Mouse (Mus musculus) G1E (cell line): ENCODE measurements around the gene Sirt3. TPM values are rescaled to one million over a fixed set of nuclear protein-coding genes. Genes with fewer than 3 reads are reported as not detected.

ENCODE experiments used
- ATAC-seq: 2 replicates; pipeline ENCODE4 v1.8.0; 2016; ENCODE audit warnings: mild to moderate bottlenecking; ENCODE audit not compliant: insufficient number of reproducible peaks, poor library complexity, low FRiP score, severe bottlenecking; ENCODE audit errors: extremely low read depth
- DNase-seq: peaks from one replicate; pipeline ENCODE4 v3.0.0; 2012; ENCODE audit warnings: low spot score
- H3K27me3 ChIP-seq: 2 replicates; pipeline ENCODE4 v1.6.1; 2012; ENCODE audit warnings: mild to moderate bottlenecking, low read length, inconsistent platforms; ENCODE audit not compliant: insufficient read depth
- H3K36me3 ChIP-seq: replicated peaks from 2 replicates; pipeline ENCODE3; 2012; ENCODE audit warnings: mild to moderate bottlenecking, inconsistent platforms
- H3K4me1 ChIP-seq: 2 replicates; pipeline ENCODE4 v1.6.1; 2012; ENCODE audit warnings: low read depth, low read length, inconsistent platforms, mixed read lengths; ENCODE audit not compliant: insufficient read depth
- H3K4me3 ChIP-seq: 2 replicates; pipeline ENCODE4 v1.5.1; 2012; ENCODE audit warnings: low read depth, mild to moderate bottlenecking, inconsistent platforms, low read length, moderate library complexity, mixed read lengths
- H3K9me3 ChIP-seq: replicated peaks from 2 replicates; pipeline ENCODE4 v1.6.1; 2012; ENCODE audit warnings: inconsistent platforms
- CTCF ChIP-seq: IDR thresholded peaks from 2 replicates; pipeline ENCODE4 v1.5.1; 2012; ENCODE audit warnings: low read depth, low read length, inconsistent platforms, mixed read lengths
- GATA1 ChIP-seq: IDR thresholded peaks from 2 replicates; pipeline ENCODE4 v1.6.1; 2012; ENCODE audit warnings: borderline replicate concordance, low read length, inconsistent platforms, mixed read lengths
- GATA2 ChIP-seq: IDR thresholded peaks from 2 replicates; pipeline ENCODE4 v1.6.1; 2012; ENCODE audit warnings: low read depth, low read length, inconsistent platforms, borderline replicate concordance
- POLR2AphosphoS5 ChIP-seq: IDR thresholded peaks from 2 replicates; pipeline ENCODE4 v1.6.1; 2012; ENCODE audit warnings: low read depth, low read length, inconsistent platforms; ENCODE audit not compliant: insufficient replicate concordance
- TAL1 ChIP-seq: conservative IDR thresholded peaks from 2 replicates; pipeline ENCODE4 v1.6.1; 2012; ENCODE audit warnings: low read depth, low read length, inconsistent platforms, mixed read lengths
- polyA plus RNA-seq: library from polyadenylated mRNA; stranded (reverse); fragments of >175 nt; gene quantifications from 2 replicates; pipeline ENCODE4 v1.2.3, GENCODE M21; 2012
- total RNA-seq, 2 experiments: library from RNA; stranded (forward) in 1 of 2; stranded (reverse) in 1 of 2; fragments of 200-1000 nt in 1 of 2; fragments of >200 nt in 1 of 2; fragmentation: Nextera tagmentation in 1 of 2; gene quantifications; 2 replicates each; pipeline ENCODE4 v1.2.3; 2014 to 2017

Gene Sirt3
- total RNA-seq (2014; fragmentation: Nextera tagmentation) (10.5 and 11.8 TPM in 2 replicates), total RNA-seq (2017) (11.0 and 17.5 TPM in 2 replicates), polyA plus RNA-seq (27.6 and 31.7 TPM in 2 replicates)

- peaks cover 59% of the 10 kb centered on the region for H3K36me3 ChIP-seq
- DNase-seq: peak; percentile 90
Measured at GRCm38 (mm10) chr7:140881696-140882468, at the start of gene Sirt3, which contains the start of gene Psmd13. TSS of gene Sirt3 (minus strand) at chr7:140882309. TSS of gene Psmd13 (plus strand) at chr7:140881968.

GRCm38 (mm10) chr7:140927181-140927580, 45.1 kb upstream of the Sirt3 start:
- no peaks in the 10 kb centered on the region for H3K36me3 ChIP-seq
- DNase-seq (no peak), ATAC-seq (no peak)
- peaks cover 7% of the 10 kb centered on the region for H3K4me1 ChIP-seq
- no peak for TF ChIP-seq CTCF
- no peak for TF ChIP-seq TAL1
- TF ChIP-seq GATA1: no peak
- TF ChIP-seq GATA2: no peak
- no peak for TF ChIP-seq POLR2AphosphoS5
- H3K4me3 ChIP-seq: no peak overlapping the region
- peaks cover 10% of the 10 kb centered on the region for H3K9me3 ChIP-seq
- H3K27me3 ChIP-seq: peaks cover 43% of the 10 kb centered on the region

More at GRCm38 (mm10) chr7:140881696-140882468, at the start of gene Sirt3, which contains the start of gene Psmd13:
- Histone ChIP-seq H3K4me1 (peaks cover 44% of the 10 kb centered on the region), H3K4me3 (peak within 1 kb of the TSS; percentile 90), H3K9me3 (no peaks in the 10 kb centered on the region), H3K27me3 (no peaks in the 10 kb centered on the region)
- TF ChIP-seq POLR2AphosphoS5 (no peak), TAL1 (no peak), GATA1 (no peak), GATA2 (no peak), CTCF (no peak)
- peak; percentile 89 for ATAC-seq

- TF ChIP-seq TAL1 (no peak), CTCF (no peak), GATA2 (no peak), POLR2AphosphoS5 (no peak), GATA1 (no peak)
- H3K27me3 ChIP-seq: peaks cover 46% of the 10 kb centered on the region
Measured at GRCm38 (mm10) chr7:140923070-140923775, 41.1 kb upstream of the Sirt3 start.

GRCm38 (mm10) chr7:140922398-140923069, 40.4 kb upstream of the Sirt3 start:
- Histone ChIP-seq H3K36me3 (no peaks in the 10 kb centered on the region), H3K4me1 (peaks cover 46% of the 10 kb centered on the region), H3K27me3 (peaks cover 46% of the 10 kb centered on the region), H3K9me3 (peaks cover 10% of the 10 kb centered on the region), H3K4me3 (no peak overlapping the region)
- no peak for TF ChIP-seq TAL1
- no peak for TF ChIP-seq GATA1
- TF ChIP-seq GATA2: no peak
- no peak for TF ChIP-seq CTCF
- TF ChIP-seq POLR2AphosphoS5: no peak
- DNase-seq: no peak
- no peak for ATAC-seq

More at GRCm38 (mm10) chr7:140923070-140923775, 41.1 kb upstream of the Sirt3 start:
- no peak for DNase-seq
- Histone ChIP-seq H3K4me1 (peaks cover 43% of the 10 kb centered on the region), H3K4me3 (no peak overlapping the region), H3K9me3 (peaks cover 10% of the 10 kb centered on the region), H3K36me3 (no peaks in the 10 kb centered on the region)
- no peak for ATAC-seq

- peaks cover 52% of the 10 kb centered on the region for H3K4me1 ChIP-seq
- no peak for TF ChIP-seq CTCF
- H3K27me3 ChIP-seq: peaks cover 44% of the 10 kb centered on the region
- no peak for ATAC-seq
- H3K9me3 ChIP-seq: peaks cover 10% of the 10 kb centered on the region
- H3K36me3 ChIP-seq: no peaks in the 10 kb centered on the region
- no peak for DNase-seq
- peak overlapping the region; percentile 51; the same call in 1 of the 2 replicates for H3K4me3 ChIP-seq
Measured at GRCm38 (mm10) chr7:140921225-140921975, 39.3 kb upstream of the Sirt3 start.
